Mouse (Mus musculus) liver, embryonic 11.5 days (tissue): ENCODE results near the gene Sfta2. TPM values are rescaled to one million over a fixed set of nuclear protein-coding genes. Genes with fewer than 3 reads are reported as not detected.

Source experiments
- ATAC-seq: fragments of 200-750 bp; cut with Nextera tagmentation; replicated peaks from 2 replicates; pipeline ENCODE4 v1.8.0; 2017; ENCODE audit warnings: moderate number of reproducible peaks, mild to moderate bottlenecking, moderate TSS enrichment, moderate library complexity; ENCODE audit not compliant: low FRiP score
- DNase-seq: peaks from one replicate; pipeline ENCODE4 v3.0.0-alpha.2; 2017; ENCODE audit warnings: low spot score
- H3K27ac ChIP-seq: fragments of 300-500 bp; sonication (generic); 2 replicates; pipeline ENCODE4 v1.5.1; 2014; ENCODE audit warnings: mild to moderate bottlenecking, low read depth, low read length, control low read depth
- H3K27me3 ChIP-seq: fragments of 300-500 bp; sonication (generic); replicated peaks from 2 replicates; pipeline ENCODE4 v1.6.1; 2014; ENCODE audit warnings: low read length, mixed read lengths; ENCODE audit not compliant: control insufficient read depth, insufficient read depth
- H3K36me3 ChIP-seq: fragments of 300-500 bp; sonication (generic); 2 replicates; pipeline ENCODE4 v1.6.1; 2014; ENCODE audit warnings: mild to moderate bottlenecking, low read length, moderate library complexity, mixed read lengths; ENCODE audit not compliant: control insufficient read depth, insufficient read depth
- H3K4me1 ChIP-seq: fragments of 300-500 bp; sonication (generic); replicated peaks from 2 replicates; pipeline ENCODE4 v1.6.1; 2014; ENCODE audit warnings: low read length, mixed read lengths; ENCODE audit not compliant: control insufficient read depth, insufficient read depth
- H3K4me2 ChIP-seq: fragments of 300-500 bp; sonication (generic); 2 replicates; pipeline ENCODE4 v1.6.1; 2014; ENCODE audit warnings: mild to moderate bottlenecking, control low read depth, moderate library complexity
- H3K4me3 ChIP-seq: fragments of 300-500 bp; sonication (generic); 2 replicates; pipeline ENCODE4 v1.5.1; 2014; ENCODE audit warnings: low read depth, low read length, control low read depth
- H3K9ac ChIP-seq: fragments of 300-500 bp; sonication (generic); 2 replicates; pipeline ENCODE4 v1.6.1; 2014; ENCODE audit warnings: low read depth, low read length, control low read depth
- H3K9me3 ChIP-seq: fragments of 300-500 bp; sonication (generic); 2 replicates; pipeline ENCODE4 v1.6.1; 2016; ENCODE audit warnings: low read length, inconsistent platforms, mixed read lengths; ENCODE audit not compliant: control insufficient read depth
- WGBS: fragments of 180-500 bp; shearing (Covaris S2); extraction: QIAGEN DNeasy Blood & Tissue Kit; methylation state at CpG from one replicate; pipeline ENCODE4 v1.1.7; 2014; 5-methylcytosine and 5-hydroxymethylcytosine counted together
- polyA plus RNA-seq: library from polyadenylated mRNA; unstranded; fragments of >200 nt; fragmentation: Nextera tagmentation; extraction: Ambion mirVana; gene quantifications from 2 replicates; pipeline ENCODE4 v1.2.1, GENCODE M21; 2014

Gene Sfta2
- polyA plus RNA-seq, 1 experiment from 2014 or later = 0.32 TPM

- Histone ChIP-seq H3K4me1 (no peaks in the 10 kb centered on the region), H3K27ac (no peak overlapping the region), H3K36me3 (no peaks in the 10 kb centered on the region), H3K4me2 (no peak overlapping the region), H3K9ac (no peak overlapping the region), H3K9me3 (no peaks in the 10 kb centered on the region), H3K27me3 (no peaks in the 10 kb centered on the region), H3K4me3 (no peak overlapping the region)
- 64% methylated on average over 4 of the region's 4 CpGs for WGBS
- no peak for DNase-seq
- ATAC-seq = no peak
These were observed 15.8 kb downstream of the Sfta2 start for GRCm38 (mm10) chr17:35617127-35617526.

DNA sequence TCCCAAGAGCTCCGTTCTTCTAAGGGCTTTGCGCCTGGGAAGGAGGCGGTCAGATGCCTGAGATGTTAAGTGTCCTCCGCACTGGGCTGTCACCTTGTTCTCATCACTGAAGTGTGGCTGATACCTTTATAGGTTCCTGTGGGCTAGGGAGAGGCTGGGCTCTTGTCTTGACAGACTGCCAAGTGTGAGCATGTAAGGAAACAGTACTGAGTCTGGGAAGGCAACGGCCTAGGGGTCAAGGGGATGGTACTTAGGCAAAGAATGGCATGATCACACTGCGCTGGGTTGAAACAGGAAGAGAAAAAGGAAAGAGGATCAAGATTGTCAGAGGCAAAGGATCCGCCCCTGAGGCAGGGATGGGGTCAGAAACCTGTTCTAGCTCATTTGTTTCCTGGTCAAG lies 25.2 kb downstream of the Sfta2 start, which contains the start of gene Gm9573:
Gene Gm9573 (minus strand): TSS at position 101 of the 400 bp plus-strand sequence.
- Histone ChIP-seq H3K36me3 (no peaks in the 10 kb centered on the region), H3K4me3 (no peak within 1 kb of the TSS), H3K4me2 (no peak within 1 kb of the TSS), H3K9me3 (no peaks in the 10 kb centered on the region), H3K27me3 (no peaks in the 10 kb centered on the region; the same call in 1 of the 2 replicates), H3K4me1 (no peaks in the 10 kb centered on the region), H3K27ac (no peak within 1 kb of the TSS), H3K9ac (no peak within 1 kb of the TSS)
- DNase-seq (no peak), ATAC-seq (no peak)
- WGBS = 74% methylated on average over 7 of the region's 7 CpGs

- H3K27ac ChIP-seq = no peak overlapping the region
- H3K4me2 ChIP-seq = no peak overlapping the region
- 15% methylated on average over 1 of the region's 1 CpGs for WGBS
- H3K9me3 ChIP-seq = no peaks in the 10 kb centered on the region
- no peak for ATAC-seq
- H3K36me3 ChIP-seq = no peaks in the 10 kb centered on the region
- DNase-seq = no peak
- no peak overlapping the region for H3K4me3 ChIP-seq
- H3K27me3 ChIP-seq = peaks cover 6% of the 10 kb centered on the region
- no peak overlapping the region for H3K9ac ChIP-seq
- H3K4me1 ChIP-seq = no peaks in the 10 kb centered on the region
These were observed 32.6 kb downstream of the Sfta2 start for GRCm38 (mm10) chr17:35633992-35634391.

DNA sequence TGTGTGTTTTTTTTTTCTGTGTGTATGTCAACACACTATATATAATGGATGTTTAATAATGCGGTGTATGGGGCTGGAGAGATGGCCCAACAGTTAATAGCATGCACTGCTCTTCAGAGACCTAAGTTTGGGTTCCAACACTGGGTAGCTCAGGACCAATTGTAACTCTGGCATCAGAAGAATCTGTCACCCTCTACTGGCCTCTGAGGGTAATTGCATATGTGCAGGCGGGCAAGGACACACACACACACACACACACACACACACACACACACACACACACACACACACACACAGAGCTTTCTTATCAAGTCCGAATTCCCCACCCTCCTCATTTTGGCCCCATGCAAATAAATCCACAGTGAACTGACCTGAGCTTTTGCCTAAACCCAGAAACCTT lies 33.9 kb downstream of the Sfta2 start:
- Histone ChIP-seq H3K9me3 (no peaks in the 10 kb centered on the region), H3K27me3 (peaks cover 6% of the 10 kb centered on the region), H3K4me2 (no peak overlapping the region), H3K27ac (no peak overlapping the region), H3K4me3 (no peak overlapping the region), H3K36me3 (no peaks in the 10 kb centered on the region), H3K9ac (no peak overlapping the region), H3K4me1 (no peaks in the 10 kb centered on the region)
- WGBS = 83% methylated on average over 3 of the region's 3 CpGs
- ATAC-seq (no peak), DNase-seq (no peak)

- Histone ChIP-seq H3K27ac (no peak overlapping the region), H3K36me3 (no peaks in the 10 kb centered on the region), H3K9ac (no peak overlapping the region), H3K4me2 (peak overlapping the region; percentile 65), H3K4me1 (no peaks in the 10 kb centered on the region), H3K27me3 (peaks cover 6% of the 10 kb centered on the region), H3K4me3 (peak overlapping the region; percentile 34), H3K9me3 (no peaks in the 10 kb centered on the region)
- ATAC-seq (0 out of 2 replicates have a peak, but pooled peaks have one; percentile 47), DNase-seq (peak; percentile 49)
- 6% methylated on average over 15 of the region's 15 CpGs for WGBS
These were observed 34.4 kb downstream of the Sfta2 start for GRCm38 (mm10) chr17:35635699-35636111.

GRCm38 (mm10) chr17:35636363-35636762 lies 35.0 kb downstream of the Sfta2 start:
- no peak overlapping the region for H3K4me2 ChIP-seq
- H3K36me3 ChIP-seq = no peaks in the 10 kb centered on the region
- H3K9ac ChIP-seq = no peak overlapping the region
- H3K4me1 ChIP-seq = no peaks in the 10 kb centered on the region
- H3K9me3 ChIP-seq = no peaks in the 10 kb centered on the region
- WGBS = 32% methylated on average over 5 of the region's 5 CpGs
- H3K27me3 ChIP-seq = peaks cover 6% of the 10 kb centered on the region
- ATAC-seq (no peak), DNase-seq (no peak)
- no peak overlapping the region for H3K27ac ChIP-seq
- no peak overlapping the region for H3K4me3 ChIP-seq

DNA sequence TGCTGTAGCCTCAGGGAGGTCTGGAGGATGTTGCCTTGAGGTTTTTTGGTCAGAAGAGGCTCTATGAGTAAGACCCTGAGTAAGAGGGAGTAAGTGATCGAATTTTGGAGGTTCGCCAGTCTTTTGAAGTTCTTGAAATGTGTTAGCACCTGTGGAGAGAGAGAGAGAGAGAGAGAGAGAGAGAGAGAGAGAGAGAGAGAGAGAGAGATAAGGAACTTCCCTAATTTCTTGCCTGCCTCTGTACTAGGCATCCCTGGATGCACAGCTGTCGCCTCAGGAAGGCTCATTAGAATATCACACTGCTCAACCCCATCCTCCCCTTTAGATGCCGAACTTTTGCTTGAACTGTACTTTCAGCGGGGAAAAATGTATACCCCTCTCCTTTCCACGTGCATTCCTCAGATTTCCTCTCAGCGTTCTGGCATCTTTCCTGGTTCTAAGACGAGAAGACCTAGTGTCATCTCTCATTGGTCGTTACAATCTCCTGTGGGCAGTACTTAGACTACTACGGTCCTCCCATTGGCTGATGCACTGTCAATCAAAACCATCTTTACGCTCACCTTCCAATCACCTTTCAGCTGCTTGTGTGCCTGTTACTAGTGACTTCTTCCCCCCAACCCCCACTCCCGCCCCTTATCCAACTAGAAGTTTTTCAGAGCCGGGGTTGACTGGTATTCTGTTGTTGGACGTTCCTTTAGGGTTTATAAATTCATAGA lies 37.3 kb downstream of the Sfta2 start:
- WGBS = 19% methylated on average over 14 of the region's 14 CpGs
- Histone ChIP-seq H3K27ac (no peak overlapping the region), H3K4me2 (peak overlapping the region; percentile 39), H3K36me3 (no peaks in the 10 kb centered on the region), H3K4me1 (no peaks in the 10 kb centered on the region), H3K27me3 (peaks cover 6% of the 10 kb centered on the region), H3K9ac (no peak overlapping the region), H3K4me3 (no peak overlapping the region), H3K9me3 (no peaks in the 10 kb centered on the region)
- ATAC-seq (peak; percentile 75), DNase-seq (no peak)

DNA sequence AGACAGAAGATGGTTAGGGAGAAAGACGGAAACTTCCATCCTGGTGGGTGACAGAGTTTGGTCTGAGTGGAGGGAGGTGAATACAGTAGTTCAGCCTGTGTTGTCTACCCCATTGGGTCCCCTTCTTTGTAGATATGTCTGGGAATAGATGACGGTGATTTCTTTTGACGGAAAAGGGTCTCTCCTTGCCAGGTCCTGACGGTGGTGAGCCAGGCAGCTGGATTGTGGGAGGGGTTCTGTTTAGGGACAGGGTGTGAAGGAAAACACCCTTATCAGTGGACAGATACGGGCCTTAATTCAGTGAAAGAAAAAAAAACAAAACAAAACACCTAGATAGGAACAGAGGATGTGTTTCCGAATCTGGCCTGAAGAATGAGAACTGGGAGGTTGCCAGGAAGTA lies 38.0 kb downstream of the Sfta2 start:
- H3K27me3 ChIP-seq = peaks cover 11% of the 10 kb centered on the region
- no peak overlapping the region for H3K27ac ChIP-seq
- H3K9me3 ChIP-seq = no peaks in the 10 kb centered on the region
- no peaks in the 10 kb centered on the region for H3K36me3 ChIP-seq
- DNase-seq (no peak), ATAC-seq (no peak)
- no peaks in the 10 kb centered on the region for H3K4me1 ChIP-seq
- H3K4me3 ChIP-seq = no peak overlapping the region
- 63% methylated on average over 6 of the region's 6 CpGs for WGBS
- peak overlapping the region; percentile 39 for H3K4me2 ChIP-seq
- H3K9ac ChIP-seq = no peak overlapping the region

- H3K9me3 ChIP-seq = no peaks in the 10 kb centered on the region
- ATAC-seq = no peak
- H3K9ac ChIP-seq = no peak within 1 kb of the TSS
- no peak within 1 kb of the TSS for H3K4me2 ChIP-seq
- WGBS = 65% methylated on average over 13 of the region's 13 CpGs
- no peak within 1 kb of the TSS for H3K4me3 ChIP-seq
- H3K36me3 ChIP-seq = no peaks in the 10 kb centered on the region
- DNase-seq = no peak
- H3K27ac ChIP-seq = no peak within 1 kb of the TSS
- H3K4me1 ChIP-seq = no peaks in the 10 kb centered on the region
- peaks cover 6% of the 10 kb centered on the region; the same call in 1 of the 2 replicates for H3K27me3 ChIP-seq
These were observed 42.4 kb downstream of the Sfta2 start, which contains the start of gene Mucl3 for GRCm38 (mm10) chr17:35643609-35644236. TSS of gene Mucl3 (minus strand) at chr17:35643695.
